Mouse (Mus musculus): ENCODE measurements at regions not wholly inside any gene's neighbourhood (a gene's known extent, or its start where the extent isn't known, plus 50 kb on each side); places are given as distances from the start of the nearest gene placed in this dataset.

DNA sequence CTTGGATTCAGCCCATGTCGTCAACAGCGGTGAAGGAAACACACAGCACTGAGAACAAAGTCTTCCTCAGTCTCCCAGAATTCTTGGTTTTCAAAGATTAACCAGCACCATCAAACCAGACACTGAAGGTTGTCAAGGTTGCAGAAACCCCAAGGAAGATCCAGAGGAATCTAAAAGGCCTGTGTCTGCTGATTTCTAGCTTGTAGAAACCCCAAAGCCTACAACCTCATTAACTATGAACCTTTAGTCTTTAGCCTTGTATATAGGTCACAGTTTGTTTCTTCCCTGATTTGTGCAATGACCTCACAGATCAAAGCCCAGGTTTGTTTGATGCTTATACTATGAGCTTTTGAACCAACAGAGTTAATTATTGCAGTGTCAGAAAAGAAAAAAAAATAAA is 497.1 kb upstream of the Tnp1 start:
- no peak overlapping the region for H3K4me2 ChIP-seq (ENCODE audit: low read depth, low read length)
- no peaks in the 10 kb centered on the region for H3K4me1 ChIP-seq (ENCODE audit: control insufficient read depth, insufficient read depth, low read length)
- 97% methylated on average over 2 of the region's 2 CpGs for WGBS
- ATAC-seq (replicated peaks; ENCODE audit: extremely low read depth, insufficient read depth, low FRiP score), result no peak
- no peaks in the 10 kb centered on the region for H3K9me3 ChIP-seq (replicated peaks; ENCODE audit: control insufficient read depth, low read length)
- no peak overlapping the region for H3K9ac ChIP-seq (ENCODE audit: low read length)
- no peak overlapping the region for H3K27ac ChIP-seq (ENCODE audit: low read length)
- no peak overlapping the region for H3K4me3 ChIP-seq (ENCODE audit: low read length)
- H3K27me3 ChIP-seq (ENCODE audit: control insufficient read depth, insufficient read depth, low read length), result no peaks in the 10 kb centered on the region
- H3K36me3 ChIP-seq (ENCODE audit: control insufficient read depth, insufficient read depth), result no peaks in the 10 kb centered on the region

- WGBS, result 58% methylated on average over 10 of the region's 10 CpGs
- H3K4me2 ChIP-seq (ENCODE audit: low read depth, low read length), result no peak overlapping the region
- H3K4me1 ChIP-seq (ENCODE audit: control insufficient read depth, insufficient read depth, low read length), result no peaks in the 10 kb centered on the region
- no peaks in the 10 kb centered on the region for H3K9me3 ChIP-seq (replicated peaks; ENCODE audit: control insufficient read depth, low read length)
- H3K36me3 ChIP-seq (ENCODE audit: control insufficient read depth, insufficient read depth), result no peaks in the 10 kb centered on the region
- H3K9ac ChIP-seq (ENCODE audit: low read length), result no peak overlapping the region
- no peaks in the 10 kb centered on the region for H3K27me3 ChIP-seq (ENCODE audit: control insufficient read depth, insufficient read depth, low read length)
- no peak overlapping the region for H3K27ac ChIP-seq (ENCODE audit: low read length)
- no peak overlapping the region for H3K4me3 ChIP-seq (ENCODE audit: low read length)
- ATAC-seq (replicated peaks; ENCODE audit: extremely low read depth, insufficient read depth, low FRiP score), result no peak; the same call in 1 of the 2 replicates
Observed at GRCm38 (mm10) chr1:73507071-73507754, 491.5 kb upstream of the Tnp1 start.

DNA sequence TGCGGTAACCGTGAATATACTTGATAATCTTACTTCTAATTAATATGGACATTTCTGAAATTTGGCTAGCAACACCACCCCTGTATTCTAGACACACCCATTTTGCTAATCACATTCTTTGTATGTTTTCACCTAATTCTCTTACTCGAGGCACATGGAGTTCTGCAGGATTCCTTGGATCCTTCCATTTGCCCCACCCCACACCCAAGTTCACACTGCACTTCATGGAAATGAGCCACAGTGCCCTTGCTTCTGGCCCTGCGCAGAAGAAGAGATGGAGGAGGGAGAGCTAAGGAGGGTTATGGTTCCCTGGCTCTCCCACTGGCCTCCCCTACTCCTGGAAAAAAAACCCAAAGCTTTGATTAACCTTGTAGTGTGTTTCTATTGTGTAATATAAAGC is 487.9 kb upstream of the Tnp1 start:
- no peak overlapping the region for H3K4me2 ChIP-seq (ENCODE audit: low read depth, low read length)
- ATAC-seq (replicated peaks; ENCODE audit: extremely low read depth, insufficient read depth, low FRiP score), result no peak
- no peaks in the 10 kb centered on the region for H3K9me3 ChIP-seq (replicated peaks; ENCODE audit: control insufficient read depth, low read length)
- 78% methylated on average over 4 of the region's 4 CpGs for WGBS
- H3K4me1 ChIP-seq (ENCODE audit: control insufficient read depth, insufficient read depth, low read length), result no peaks in the 10 kb centered on the region
- H3K27me3 ChIP-seq (ENCODE audit: control insufficient read depth, insufficient read depth, low read length), result no peaks in the 10 kb centered on the region
- no peak overlapping the region for H3K4me3 ChIP-seq (ENCODE audit: low read length)
- H3K9ac ChIP-seq (ENCODE audit: low read length), result no peak overlapping the region
- no peak overlapping the region for H3K27ac ChIP-seq (ENCODE audit: low read length)
- H3K36me3 ChIP-seq (ENCODE audit: control insufficient read depth, insufficient read depth), result no peaks in the 10 kb centered on the region

- H3K4me3 ChIP-seq (ENCODE audit: low read length), result no peak overlapping the region
- ATAC-seq (replicated peaks; ENCODE audit: extremely low read depth, insufficient read depth, low FRiP score), result no peak
- WGBS, result 69% methylated on average over 3 of the region's 3 CpGs
- H3K9me3 ChIP-seq (replicated peaks; ENCODE audit: control insufficient read depth, low read length), result no peaks in the 10 kb centered on the region
- H3K9ac ChIP-seq (ENCODE audit: low read length), result no peak overlapping the region
- no peak overlapping the region for H3K4me2 ChIP-seq (ENCODE audit: low read depth, low read length)
- H3K27me3 ChIP-seq (ENCODE audit: control insufficient read depth, insufficient read depth, low read length), result no peaks in the 10 kb centered on the region
- H3K27ac ChIP-seq (ENCODE audit: low read length), result no peak overlapping the region
- no peaks in the 10 kb centered on the region for H3K4me1 ChIP-seq (ENCODE audit: control insufficient read depth, insufficient read depth, low read length)
- H3K36me3 ChIP-seq (ENCODE audit: control insufficient read depth, insufficient read depth), result no peaks in the 10 kb centered on the region
Observed at GRCm38 (mm10) chr1:73500671-73501070, 485.0 kb upstream of the Tnp1 start.

- H3K9ac ChIP-seq (ENCODE audit: low read length), result no peak overlapping the region
- no peak overlapping the region for H3K4me3 ChIP-seq (ENCODE audit: low read length)
- no peak overlapping the region for H3K27ac ChIP-seq (ENCODE audit: low read length)
- H3K4me1 ChIP-seq (ENCODE audit: control insufficient read depth, insufficient read depth, low read length), result no peaks in the 10 kb centered on the region
- no peak overlapping the region for H3K4me2 ChIP-seq (ENCODE audit: low read depth, low read length)
- ATAC-seq (replicated peaks; ENCODE audit: extremely low read depth, insufficient read depth, low FRiP score), result no peak
- no peaks in the 10 kb centered on the region for H3K36me3 ChIP-seq (ENCODE audit: control insufficient read depth, insufficient read depth)
- no peaks in the 10 kb centered on the region for H3K27me3 ChIP-seq (ENCODE audit: control insufficient read depth, insufficient read depth, low read length)
- no peaks in the 10 kb centered on the region for H3K9me3 ChIP-seq (replicated peaks; ENCODE audit: control insufficient read depth, low read length)
Observed at GRCm38 (mm10) chr1:73495971-73496749, 480.5 kb upstream of the Tnp1 start.

- Histone ChIP-seq H3K27ac (ENCODE audit: low read length) (no peak overlapping the region), H3K4me1 (ENCODE audit: control insufficient read depth, insufficient read depth, low read length) (no peaks in the 10 kb centered on the region), H3K4me2 (ENCODE audit: low read depth, low read length) (no peak overlapping the region), H3K36me3 (ENCODE audit: control insufficient read depth, insufficient read depth) (no peaks in the 10 kb centered on the region), H3K9ac (ENCODE audit: low read length) (no peak overlapping the region), H3K9me3 (replicated peaks; ENCODE audit: control insufficient read depth, low read length) (no peaks in the 10 kb centered on the region), H3K27me3 (ENCODE audit: control insufficient read depth, insufficient read depth, low read length) (no peaks in the 10 kb centered on the region), H3K4me3 (ENCODE audit: low read length) (no peak overlapping the region)
- ATAC-seq (replicated peaks; ENCODE audit: extremely low read depth, insufficient read depth, low FRiP score), result no peak
- WGBS, result 72% methylated on average over 2 of the region's 2 CpGs
Observed at GRCm38 (mm10) chr1:73481956-73482355, 466.2 kb upstream of the Tnp1 start.

GRCm38 (mm10) chr1:73479349-73479920 is 463.7 kb upstream of the Tnp1 start:
- H3K9me3 ChIP-seq (replicated peaks; ENCODE audit: control insufficient read depth, low read length), result no peaks in the 10 kb centered on the region
- H3K4me2 ChIP-seq (ENCODE audit: low read depth, low read length), result no peak overlapping the region
- no peak for ATAC-seq (replicated peaks; ENCODE audit: extremely low read depth, insufficient read depth, low FRiP score)
- H3K4me1 ChIP-seq (ENCODE audit: control insufficient read depth, insufficient read depth, low read length), result no peaks in the 10 kb centered on the region
- H3K9ac ChIP-seq (ENCODE audit: low read length), result no peak overlapping the region
- no peak overlapping the region for H3K27ac ChIP-seq (ENCODE audit: low read length)
- WGBS, result 37% methylated on average over 4 of the region's 4 CpGs
- no peaks in the 10 kb centered on the region for H3K27me3 ChIP-seq (ENCODE audit: control insufficient read depth, insufficient read depth, low read length)
- H3K36me3 ChIP-seq (ENCODE audit: control insufficient read depth, insufficient read depth), result no peaks in the 10 kb centered on the region
- no peak overlapping the region for H3K4me3 ChIP-seq (ENCODE audit: low read length)

GRCm38 (mm10) chr1:73460598-73460997 is 444.9 kb upstream of the Tnp1 start:
- Histone ChIP-seq H3K4me2 (ENCODE audit: low read depth, low read length) (no peak overlapping the region), H3K27ac (ENCODE audit: low read length) (no peak overlapping the region), H3K9ac (ENCODE audit: low read length) (no peak overlapping the region), H3K4me3 (ENCODE audit: low read length) (no peak overlapping the region), H3K9me3 (replicated peaks; ENCODE audit: control insufficient read depth, low read length) (no peaks in the 10 kb centered on the region), H3K27me3 (ENCODE audit: control insufficient read depth, insufficient read depth, low read length) (no peaks in the 10 kb centered on the region), H3K36me3 (ENCODE audit: control insufficient read depth, insufficient read depth) (no peaks in the 10 kb centered on the region), H3K4me1 (ENCODE audit: control insufficient read depth, insufficient read depth, low read length) (no peaks in the 10 kb centered on the region)
- no peak for ATAC-seq (replicated peaks; ENCODE audit: extremely low read depth, insufficient read depth, low FRiP score)
- 82% methylated on average over 3 of the region's 3 CpGs for WGBS

All from heart, embryonic 16.5 days (tissue).